Mouse (Mus musculus) E14TG2a.4 (cell line): Measurements from ENCODE around the gene Ttc12.

ENCODE experiments used
- H3K27me3 ChIP-seq: 2 replicates; pipeline ENCODE4 v1.6.1; 2014; ENCODE audit warnings: low read length, control low read depth; ENCODE audit not compliant: insufficient read depth
- H3K36me3 ChIP-seq: 2 replicates; pipeline ENCODE4 v1.6.1; 2014; ENCODE audit warnings: low read length, control low read depth; ENCODE audit not compliant: insufficient read depth
- H3K4me1 ChIP-seq: replicated peaks from 2 replicates; pipeline ENCODE4 v1.6.1; 2014; ENCODE audit warnings: low read depth, low read length, control low read depth
- H3K4me3 ChIP-seq: replicated peaks from 2 replicates; pipeline ENCODE4 v1.5.1; 2014; ENCODE audit warnings: mild to moderate bottlenecking, low read length
- H3K9me3 ChIP-seq: 2 replicates; pipeline ENCODE4 v1.6.1; 2014; ENCODE audit warnings: low read length, control low read depth
- CTCF ChIP-seq: conservative IDR thresholded peaks from 2 replicates; pipeline ENCODE4 v1.5.1; 2014; ENCODE audit warnings: low read length
- NANOG ChIP-seq: IDR thresholded peaks from 2 replicates; pipeline ENCODE4 v1.6.1; 2014; ENCODE audit warnings: borderline replicate concordance, low read length, mixed read lengths
- POU5F1 ChIP-seq: IDR thresholded peaks from 2 replicates; pipeline ENCODE4 v1.6.1; 2014; ENCODE audit warnings: low read length, borderline replicate concordance

Gene Ttc12

DNA sequence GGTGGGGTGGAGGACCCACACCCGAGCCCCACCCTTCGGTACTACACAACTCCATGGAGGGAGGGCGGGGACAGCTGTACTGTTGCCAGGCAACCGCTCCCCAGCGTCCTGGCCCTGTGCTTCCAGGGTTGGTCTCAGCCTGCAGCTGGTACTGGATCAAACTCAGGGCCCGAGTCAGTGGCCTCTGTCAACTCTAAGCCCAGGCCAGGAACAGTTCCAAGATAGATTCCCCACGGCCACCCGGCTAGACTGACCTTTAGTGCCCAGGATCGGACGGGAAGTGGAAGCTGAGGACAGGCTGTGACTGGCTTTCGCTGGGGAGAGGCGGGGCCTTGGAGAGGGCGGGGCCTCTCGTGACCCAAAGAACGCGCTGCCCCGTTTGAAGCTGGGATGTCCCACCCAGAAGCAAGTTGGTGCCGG lies at the start of gene Ttc12:
Gene Ttc12 (minus strand): TSS at position 334 of the 420 bp plus-strand sequence.
- Histone ChIP-seq H3K27me3 (no peaks in the 10 kb centered on the region), H3K4me1 (peaks cover 53% of the 10 kb centered on the region), H3K9me3 (no peaks in the 10 kb centered on the region), H3K4me3 (peak within 1 kb of the TSS; percentile 84), H3K36me3 (no peaks in the 10 kb centered on the region)
- TF ChIP-seq NANOG: no peak
- no peak for TF ChIP-seq CTCF
- TF ChIP-seq POU5F1: no peak

DNA sequence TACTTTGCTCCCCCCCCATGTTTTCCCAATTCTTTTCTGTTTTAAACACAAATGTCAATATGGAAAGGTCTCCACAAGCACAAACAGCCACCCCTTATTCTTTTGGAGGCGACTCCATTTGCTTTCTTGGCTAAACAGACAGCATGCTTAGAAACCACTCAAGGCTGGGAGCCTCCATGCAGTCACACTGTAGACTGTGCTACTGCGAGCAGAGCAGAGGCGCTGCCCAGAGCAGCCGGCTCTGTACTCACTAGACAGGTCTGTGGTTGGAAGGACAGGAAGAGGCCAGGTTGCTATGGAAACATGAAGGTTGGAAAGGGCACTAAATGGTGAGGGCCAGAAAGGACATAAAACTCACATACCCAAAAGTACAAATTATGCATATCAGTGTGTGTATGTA lies 48.9 kb upstream of the Ttc12 start:
- no peaks in the 10 kb centered on the region for H3K27me3 ChIP-seq
- TF ChIP-seq NANOG (no peak), CTCF (no peak), POU5F1 (no peak)

GRCm38 (mm10) chr9:49533912-49534491 lies 48.0 kb upstream of the Ttc12 start:
- Histone ChIP-seq H3K4me1 (peaks cover 64% of the 10 kb centered on the region), H3K36me3 (peaks cover 3% of the 10 kb centered on the region; the same call in 1 of the 2 replicates), H3K9me3 (peaks cover 7% of the 10 kb centered on the region), H3K4me3 (peak overlapping the region; percentile 46), H3K27me3 (no peaks in the 10 kb centered on the region)
- TF ChIP-seq POU5F1: no peak
- no peak for TF ChIP-seq CTCF
- no peak for TF ChIP-seq NANOG

More for the DNA sequence above, 48.9 kb upstream of the Ttc12 start:
- Histone ChIP-seq H3K9me3 (peaks cover 7% of the 10 kb centered on the region), H3K36me3 (peaks cover 3% of the 10 kb centered on the region; the same call in 1 of the 2 replicates), H3K4me3 (no peak overlapping the region), H3K4me1 (peaks cover 54% of the 10 kb centered on the region)

GRCm38 (mm10) chr9:49533455-49533854 lies 47.4 kb upstream of the Ttc12 start:
- peaks cover 7% of the 10 kb centered on the region for H3K9me3 ChIP-seq
- H3K36me3 ChIP-seq: peaks cover 3% of the 10 kb centered on the region; the same call in 1 of the 2 replicates
- H3K4me3 ChIP-seq: no peak overlapping the region
- peaks cover 68% of the 10 kb centered on the region for H3K4me1 ChIP-seq
- TF ChIP-seq CTCF (no peak), POU5F1 (no peak), NANOG (no peak)
- no peaks in the 10 kb centered on the region for H3K27me3 ChIP-seq

DNA sequence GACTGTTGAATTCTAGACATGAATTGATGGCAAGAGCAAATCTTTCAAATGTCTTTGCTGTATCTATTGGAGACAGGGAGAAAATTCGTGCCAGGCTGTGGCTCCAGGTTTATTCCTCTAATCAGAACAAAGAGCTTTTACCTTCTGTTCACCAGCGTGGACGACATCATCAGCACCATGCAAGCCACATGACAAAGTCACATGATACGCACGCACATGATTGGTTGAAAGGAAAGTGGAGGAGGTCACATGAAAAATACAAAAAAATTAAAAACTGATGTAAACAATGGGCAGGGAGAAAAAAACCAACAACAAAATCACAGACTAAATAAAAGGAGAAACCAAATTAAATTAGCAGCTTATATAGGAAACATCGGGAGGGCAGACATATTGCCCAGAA lies 45.8 kb upstream of the Ttc12 start:
- Histone ChIP-seq H3K4me1 (peaks cover 67% of the 10 kb centered on the region), H3K9me3 (peaks cover 7% of the 10 kb centered on the region), H3K4me3 (no peak overlapping the region), H3K36me3 (peaks cover 3% of the 10 kb centered on the region; the same call in 1 of the 2 replicates), H3K27me3 (no peaks in the 10 kb centered on the region)
- TF ChIP-seq CTCF (no peak), POU5F1 (no peak), NANOG (no peak)

DNA sequence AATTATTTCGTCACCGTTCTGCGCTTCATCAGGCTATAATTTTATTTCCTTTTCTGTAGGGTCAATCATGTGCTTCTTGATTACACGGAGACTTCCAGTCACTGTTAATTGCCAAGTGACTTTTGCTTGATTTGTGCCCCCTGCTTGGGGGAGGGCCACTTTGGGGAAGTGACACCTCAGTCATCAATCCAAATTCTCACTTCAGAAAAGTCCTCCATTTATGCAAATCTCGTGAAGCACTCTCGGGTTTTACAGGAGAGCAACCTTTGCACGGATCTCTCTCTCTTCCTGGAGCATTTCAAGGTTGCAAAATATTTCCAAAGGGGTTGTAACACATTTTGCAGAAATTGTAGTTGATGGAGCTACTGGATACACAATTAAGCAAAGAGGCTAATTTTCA lies 45.2 kb upstream of the Ttc12 start:
- Histone ChIP-seq H3K9me3 (peaks cover 7% of the 10 kb centered on the region), H3K4me3 (no peak overlapping the region), H3K36me3 (peaks cover 3% of the 10 kb centered on the region; the same call in 1 of the 2 replicates), H3K4me1 (peaks cover 61% of the 10 kb centered on the region), H3K27me3 (no peaks in the 10 kb centered on the region)
- TF ChIP-seq POU5F1 (no peak), NANOG (no peak), CTCF (no peak)

GRCm38 (mm10) chr9:49530739-49531138 lies 44.7 kb upstream of the Ttc12 start:
- H3K27me3 ChIP-seq: no peaks in the 10 kb centered on the region
- H3K4me1 ChIP-seq: peaks cover 56% of the 10 kb centered on the region
- TF ChIP-seq POU5F1 (no peak), NANOG (no peak), CTCF (no peak)
- H3K4me3 ChIP-seq: no peak overlapping the region
- H3K9me3 ChIP-seq: peaks cover 7% of the 10 kb centered on the region
- peaks cover 3% of the 10 kb centered on the region; the same call in 1 of the 2 replicates for H3K36me3 ChIP-seq

GRCm38 (mm10) chr9:49529366-49529959 lies 43.4 kb upstream of the Ttc12 start:
- Histone ChIP-seq H3K4me1 (peaks cover 52% of the 10 kb centered on the region), H3K27me3 (no peaks in the 10 kb centered on the region), H3K9me3 (peaks cover 7% of the 10 kb centered on the region), H3K4me3 (no peak overlapping the region), H3K36me3 (peaks cover 3% of the 10 kb centered on the region; the same call in 1 of the 2 replicates)
- TF ChIP-seq POU5F1: no peak
- no peak for TF ChIP-seq CTCF
- TF ChIP-seq NANOG: no peak
